Mouse (Mus musculus) layer of hippocampus, adult 2 months (tissue): ENCODE measurements around the gene Trafd1. TPM values are rescaled to one million over a fixed set of nuclear protein-coding genes. Genes with fewer than 3 reads are reported as not detected.

Experiments
- DNase-seq, 2 experiments: peaks; one replicate each; pipeline ENCODE4 v3.0.0; 2022; ENCODE audit warnings: low spot score in 2 of 2
- H3K27ac ChIP-seq: fragments of 200-600 bp; 2 replicates; pipeline ENCODE4 v1.8.1; 2022
- H3K4me3 ChIP-seq: fragments of 200-600 bp; 2 replicates; pipeline ENCODE4 v1.8.1; 2022; ENCODE audit warnings: mild to moderate bottlenecking
- CTCF ChIP-seq: fragments of 200-600 bp; conservative IDR thresholded peaks from 2 replicates; pipeline ENCODE4 v1.8.1; 2022; ENCODE audit warnings: antibody characterized with exemption, mild to moderate bottlenecking, moderate library complexity
- long read RNA-seq, 2 experiments: library from polyadenylated mRNA; stranded (forward); transcript quantifications; one replicate each; pipeline ENCODE4 v2.0.0; 2021; ENCODE audit warnings: borderline mapping rate in 2 of 2
- total RNA-seq, 2 experiments: library from RNA; stranded (reverse); gene quantifications; 2 replicates each; pipeline ENCODE4 v1.2.3; 2021

The Trafd1 gene
- 10 to 100 TPM; 79.8 to 82.8 TPM for total RNA-seq
- long read RNA-seq, experiment 1, transcript Trafd1-202 (12 exons, 2,425 nt) = minor isoform, 6 of 47 reads
- long read RNA-seq, experiment 1, transcript Trafd1-201 (12 exons, 2,503 nt) = major isoform, 17 of 47 reads
- long read RNA-seq, experiment 1, partial matches to known transcripts = 0 of 47 reads
- long read RNA-seq, experiment 1, other reads (novel, unspliced or antisense) = 22 of 47 reads
- long read RNA-seq, experiment 2, transcript Trafd1-201 (12 exons, 2,503 nt) = major isoform, 20 of 57 reads
- long read RNA-seq, experiment 2, partial matches to known transcripts = 4 of 57 reads
- long read RNA-seq, experiment 2, other reads (novel, unspliced or antisense) = 28 of 57 reads

DNA sequence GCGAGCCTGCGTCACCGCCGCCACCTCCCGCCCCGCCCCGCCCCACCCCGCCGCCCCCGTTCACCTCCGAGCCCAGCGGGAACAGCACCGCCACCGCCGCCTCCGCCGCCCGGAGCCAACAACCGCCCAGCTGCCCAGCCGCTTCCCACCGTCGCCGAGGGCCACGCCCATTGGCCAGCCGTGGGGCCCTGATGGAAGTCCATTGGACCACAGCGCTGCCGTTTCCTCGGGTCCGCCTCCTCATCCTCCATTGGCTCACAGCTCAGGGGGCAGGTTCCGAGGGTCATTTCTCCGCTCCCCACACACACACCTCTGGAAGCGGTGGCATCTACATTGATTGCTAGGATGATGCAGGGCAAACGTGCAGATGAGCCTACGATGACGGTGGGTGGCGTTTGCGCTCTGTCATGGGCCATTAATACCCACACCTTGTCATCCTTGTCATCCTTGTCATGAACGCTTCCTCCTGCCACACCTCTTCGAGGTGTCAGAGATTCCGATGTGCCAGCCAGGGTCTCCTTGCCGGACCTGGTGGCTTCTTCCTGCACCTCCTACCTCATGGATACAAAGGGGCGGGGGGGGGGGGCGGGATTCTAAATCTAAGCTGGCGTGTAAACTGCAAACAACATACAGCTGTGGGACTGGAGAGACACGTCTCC, at the start of gene Trafd1:
TSS of gene Trafd1 (minus strand) at position 172 of the 659 bp plus-strand sequence.
- H3K4me3 ChIP-seq = peak within 1 kb of the TSS; percentile 93
- TF ChIP-seq CTCF = no peak
- peak within 1 kb of the TSS; percentile 97 for H3K27ac ChIP-seq
- DNase-seq = peak; percentile 91 to 94

- Histone ChIP-seq H3K27ac (no peak overlapping the region), H3K4me3 (no peak overlapping the region)
- no peak for DNase-seq
- no peak for TF ChIP-seq CTCF
Measured at GRCm38 (mm10) chr5:121428954-121429353, 43.5 kb upstream of the Trafd1 start.

- peak overlapping the region; percentile 32; the same call in 1 of the 2 replicates for H3K27ac ChIP-seq
- TF ChIP-seq CTCF = no peak
Measured at GRCm38 (mm10) chr5:121423297-121423696, 37.9 kb upstream of the Trafd1 start.

GRCm38 (mm10) chr5:121422787-121423186, 37.4 kb upstream of the Trafd1 start:
- no peak overlapping the region; the same call in 1 of the 2 replicates for H3K27ac ChIP-seq
- H3K4me3 ChIP-seq = no peak overlapping the region
- DNase-seq = no peak
- no peak for TF ChIP-seq CTCF

More at GRCm38 (mm10) chr5:121423297-121423696, 37.9 kb upstream of the Trafd1 start:
- DNase-seq = no peak
- H3K4me3 ChIP-seq = no peak overlapping the region

- no peak for TF ChIP-seq CTCF
- DNase-seq = no peak
- Histone ChIP-seq H3K4me3 (no peak overlapping the region), H3K27ac (no peak overlapping the region)
Measured at GRCm38 (mm10) chr5:121420721-121421120, 35.3 kb upstream of the Trafd1 start.

DNA sequence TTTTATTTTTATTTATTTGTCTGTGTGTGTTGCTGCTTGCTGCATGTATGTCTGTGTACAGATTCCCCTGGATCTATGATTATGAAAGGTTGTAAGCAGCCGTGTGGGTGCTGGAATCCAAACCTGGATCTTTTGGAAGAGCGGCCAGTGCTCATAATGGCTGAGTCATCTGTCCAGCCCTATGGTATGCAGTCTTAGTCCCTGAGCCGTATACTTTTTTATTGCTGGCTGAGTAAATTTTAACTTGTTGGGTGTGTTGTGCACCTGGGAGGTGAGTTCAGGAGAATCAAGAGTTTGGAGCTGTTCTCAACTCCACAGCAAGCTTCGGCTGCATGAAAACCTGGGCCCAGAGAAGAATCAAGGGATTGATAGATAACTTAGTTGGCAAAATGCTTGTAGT, 25.5 kb upstream of the Trafd1 start:
- no peak for DNase-seq
- no peak for TF ChIP-seq CTCF
- Histone ChIP-seq H3K27ac (no peak overlapping the region), H3K4me3 (no peak overlapping the region)

DNA sequence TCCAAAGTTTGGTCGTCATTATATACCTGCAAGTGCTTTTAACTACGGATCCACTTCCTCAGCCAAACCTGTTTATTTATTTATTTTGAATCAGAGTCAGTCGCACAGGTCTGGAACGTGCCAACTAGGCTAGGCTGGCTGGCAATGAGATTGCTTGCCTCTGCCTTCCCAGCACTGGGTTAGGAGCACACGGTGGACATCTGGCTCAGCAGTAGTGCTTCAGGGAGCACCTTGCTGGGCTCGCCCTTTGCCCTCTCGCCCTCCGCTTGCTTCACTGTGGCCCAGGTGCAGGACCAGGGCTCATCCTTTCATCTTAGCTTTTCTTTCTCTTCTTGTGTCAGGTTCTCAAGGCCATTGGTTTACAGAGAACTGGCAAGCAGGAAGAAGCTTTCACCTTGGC, 22.4 kb upstream of the Trafd1 start:
- no peak for DNase-seq
- H3K4me3 ChIP-seq = no peak overlapping the region
- TF ChIP-seq CTCF = no peak
- H3K27ac ChIP-seq = no peak overlapping the region

GRCm38 (mm10) chr5:121400849-121401248, 15.4 kb upstream of the Trafd1 start:
- DNase-seq = no peak
- TF ChIP-seq CTCF = no peak
- Histone ChIP-seq H3K4me3 (no peak overlapping the region), H3K27ac (no peak overlapping the region)

DNA sequence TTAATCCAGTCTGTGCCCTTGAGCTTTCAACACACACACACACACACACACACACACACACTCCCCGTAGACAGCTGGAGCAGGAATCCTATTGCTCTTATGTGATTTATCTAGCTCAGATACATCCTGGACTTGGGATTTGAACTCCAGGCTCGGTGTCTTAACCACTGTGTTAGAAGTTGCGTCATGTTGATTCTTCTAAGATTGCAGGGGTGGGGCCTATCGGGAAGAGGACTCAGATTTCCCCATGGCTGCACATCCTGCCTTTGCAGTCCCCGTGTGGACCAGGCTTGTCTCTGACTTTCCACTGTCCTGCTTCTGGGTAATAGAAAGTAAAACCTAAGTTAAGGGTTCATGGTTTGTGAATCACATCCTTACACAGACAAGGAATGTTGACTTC, 14.6 kb upstream of the Trafd1 start:
- H3K4me3 ChIP-seq = no peak overlapping the region
- DNase-seq = no peak
- TF ChIP-seq CTCF = no peak
- no peak overlapping the region for H3K27ac ChIP-seq

DNA sequence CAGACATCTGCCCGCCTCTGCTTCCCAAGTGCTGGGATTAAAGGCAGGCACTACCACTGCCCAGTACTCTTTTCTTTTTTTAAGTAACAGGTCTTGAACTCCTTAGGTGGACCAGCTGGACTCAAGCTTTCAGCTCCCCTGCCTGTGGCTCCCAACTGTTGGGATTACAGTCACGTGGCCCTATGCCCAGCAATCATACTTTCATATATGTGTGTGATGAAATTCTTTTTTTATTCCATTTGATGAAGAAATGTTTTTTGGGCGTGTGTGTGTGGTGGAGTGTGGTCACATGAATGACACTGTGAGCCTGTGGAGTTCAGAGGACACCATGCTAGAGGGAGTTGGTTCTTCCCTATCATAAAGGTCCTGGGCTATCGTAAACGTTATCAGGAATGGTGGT, 14.1 kb upstream of the Trafd1 start:
- Histone ChIP-seq H3K27ac (no peak overlapping the region), H3K4me3 (no peak overlapping the region; the same call in 1 of the 2 replicates)
- no peak for DNase-seq
- TF ChIP-seq CTCF = no peak

- DNase-seq = no peak
- Histone ChIP-seq H3K27ac (no peak overlapping the region), H3K4me3 (peak overlapping the region; percentile 82)
- TF ChIP-seq CTCF = no peak
Measured at GRCm38 (mm10) chr5:121398965-121399462, 13.6 kb upstream of the Trafd1 start.

GRCm38 (mm10) chr5:121398146-121398964, 12.9 kb upstream of the Trafd1 start:
- H3K27ac ChIP-seq = peak overlapping the region; percentile 88
- peak in 1 of 2 experiments; percentile 29 for DNase-seq
- TF ChIP-seq CTCF = no peak

More at GRCm38 (mm10) chr5:121398146-121398964, 12.9 kb upstream of the Trafd1 start:
- peak overlapping the region; percentile 82 for H3K4me3 ChIP-seq
